Mouse (Mus musculus) bone marrow macrophage, adult 2 months (primary cell): ENCODE measurements around the gene Pkd1l3.

ENCODE experiments used
- CTCF ChIP-seq: IDR thresholded peaks from 2 replicates; pipeline ENCODE4 v1.5.1; 2012; ENCODE audit warnings: low read depth, mild to moderate bottlenecking, low read length, moderate library complexity
- POLR2A ChIP-seq: IDR thresholded peaks from 2 replicates; pipeline ENCODE4 v1.6.1; 2012; ENCODE audit warnings: mild to moderate bottlenecking, low read depth, low read length, borderline replicate concordance

DNA sequence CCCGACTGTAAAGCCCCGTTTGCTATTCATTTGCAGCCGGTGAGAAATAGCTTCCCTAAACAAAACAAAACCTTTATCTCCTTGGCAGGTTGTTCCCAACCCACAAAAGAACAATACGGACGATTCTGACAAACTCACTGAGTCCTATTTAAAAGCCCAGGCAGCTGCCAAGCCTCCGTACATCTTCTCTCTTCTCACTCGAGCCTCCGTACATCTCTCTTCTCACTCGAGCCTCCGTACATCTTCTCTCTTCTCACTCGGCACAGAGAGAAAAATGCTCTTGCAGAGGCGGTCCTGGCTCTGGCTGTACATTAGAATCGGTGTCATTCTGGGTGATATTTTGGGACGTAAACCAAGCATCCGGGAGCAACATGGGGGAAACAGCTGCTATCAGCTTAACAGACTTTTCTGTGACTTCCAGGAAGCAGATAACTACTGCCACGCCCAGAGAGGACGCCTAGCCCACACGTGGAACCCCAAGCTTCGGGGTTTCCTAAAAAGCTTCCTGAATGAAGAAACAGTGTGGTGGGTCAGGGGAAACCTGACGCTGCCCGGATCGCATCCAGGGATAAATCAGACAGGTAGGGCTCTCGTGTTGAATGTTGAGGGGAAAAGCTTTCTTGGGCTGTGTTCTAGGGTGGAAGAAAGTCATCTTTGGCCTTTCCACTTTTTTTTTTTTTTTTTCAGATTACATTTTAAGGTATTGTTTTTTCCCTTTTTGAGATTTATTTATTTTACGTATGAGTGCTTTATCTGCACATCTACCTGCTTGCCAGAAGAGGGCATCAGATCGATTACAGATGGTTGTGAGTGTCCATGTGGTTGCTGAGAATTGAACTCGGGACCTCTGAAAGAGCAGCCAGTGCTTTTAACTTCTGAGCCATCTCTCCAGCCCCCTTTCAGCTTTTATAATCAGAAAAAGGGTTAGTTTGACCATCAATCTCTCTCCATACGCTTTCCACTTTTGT, at the start of gene Pkd1l3:
- TF ChIP-seq POLR2A = no peak
- TF ChIP-seq CTCF = no peak
